ENCODE assay signal across 18 mouse cellular contexts in genomic region chr9:64271249-64271648, GRCm38 (mm10). TPM values are rescaled to one million over a fixed set of nuclear protein-coding genes. Genes with fewer than 3 reads are reported as not detected.
"Had no signal": no experiment of that assay in that cellular context is flagged by ENCODE, and none has a peak within 500 bp of the region (broad histone marks: within the 10 kb centered on the region; RNA-seq: fewer than 3 reads in every experiment).

No protein-coding gene starts in this region.

- H3K4me3 ChIP-seq: neural tube, embryonic 13.5 days; neural tube, embryonic 15.5 days; stomach, embryonic 15.5 days had no signal

- H3K4me1 ChIP-seq: neural tube, embryonic 13.5 days; neural tube, embryonic 15.5 days; stomach, embryonic 15.5 days had no signal

- H3K27me3 ChIP-seq: neural tube, embryonic 13.5 days; neural tube, embryonic 15.5 days; stomach, embryonic 15.5 days had no signal

- H3K9ac ChIP-seq: neural tube, embryonic 13.5 days; neural tube, embryonic 15.5 days; stomach, embryonic 15.5 days had no signal

- H3K36me3 ChIP-seq: neural tube, embryonic 13.5 days; neural tube, embryonic 15.5 days; stomach, embryonic 15.5 days had no signal

- DNase-seq: retina, postnatal 1 day; right cerebral cortex, adult 18-20 months; right cerebral cortex, postnatal 14 days; right cerebral cortex, postnatal 25 days; right cerebral cortex, postnatal 4 days; spleen, adult 18-20 months; thymus, adult 18-20 months; thymus, adult 2 months; thymus, postnatal 14 days; thymus, postnatal 25 days; thymus, postnatal 36 days; thymus, postnatal 4 days had no signal

- H3K27ac ChIP-seq: neural tube, embryonic 13.5 days; neural tube, embryonic 15.5 days; stomach, embryonic 15.5 days; stomach, postnatal 0 days had no signal

- H3K9me3 ChIP-seq: neural tube, embryonic 13.5 days; neural tube, embryonic 15.5 days; stomach, embryonic 15.5 days had no signal

- H3K4me2 ChIP-seq: neural tube, embryonic 13.5 days; neural tube, embryonic 15.5 days; stomach, embryonic 15.5 days had no signal

RNA-seq across cellular contexts. Expression of gene Uchl4, which starts 36.2 kb away (rescaled TPM):
- polyA plus RNA-seq: small intestine, adult 2 months; spleen, adult 2 months; thymus, adult 2 months had no signal
